Mouse (Mus musculus) MEL (cell line): ENCODE data around the gene Sept6. TPM values are rescaled to one million over a fixed set of nuclear protein-coding genes. Genes with fewer than 3 reads are reported as not detected.
"Not testable (repeated sequence)": the region's sequence is repeated elsewhere in the genome, so short reads cannot be mapped to it uniquely, and the experiment has no call there.

Source experiments
- DNase-seq: peaks from one replicate; pipeline ENCODE4 v3.0.0; 2011; ENCODE audit warnings: low read depth, low spot score
- H3K27ac ChIP-seq: 2 replicates; pipeline ENCODE4 v1.5.1; 2012; ENCODE audit warnings: low read depth, mild to moderate bottlenecking, control low read depth, low read length, moderate library complexity; ENCODE audit not compliant: control insufficient read depth
- H3K27me3 ChIP-seq, 2 experiments: fragments of 150-350 bp in 1 of 2; sonication (generic) in 1 of 2; 2 replicates each; pipeline ENCODE4 v1.6.1; 2012; ENCODE audit warnings: low read length in 2 of 2, mild to moderate bottlenecking in 2 of 2, improper control_type of control experiment in 1 of 2, moderate library complexity in 1 of 2; ENCODE audit not compliant: insufficient read depth in 2 of 2, control insufficient read depth in 1 of 2
- H3K36me3 ChIP-seq, 2 experiments: 2 replicates each; pipeline ENCODE4 v1.6.1; 2012 to 2014; ENCODE audit warnings: low read length in 2 of 2, improper control_type of control experiment in 1 of 2, inconsistent platforms in 1 of 2, mild to moderate bottlenecking in 1 of 2; ENCODE audit not compliant: insufficient read depth in 2 of 2, control insufficient read depth in 1 of 2
- H3K4me1 ChIP-seq, 2 experiments: fragments of 150-350 bp in 1 of 2; sonication (generic) in 1 of 2; 2 replicates each; pipeline ENCODE4 v1.6.1; 2012; ENCODE audit warnings: low read length in 2 of 2, improper control_type of control experiment in 1 of 2, mild to moderate bottlenecking in 1 of 2; ENCODE audit not compliant: insufficient read depth in 2 of 2, control insufficient read depth in 1 of 2
- H3K4me3 ChIP-seq, 2 experiments: fragments of 150-350 bp in 1 of 2; sonication (generic) in 1 of 2; 2 replicates each; pipeline ENCODE4 v1.5.1; 2012; ENCODE audit warnings: low read depth in 2 of 2, low read length in 2 of 2, mild to moderate bottlenecking in 2 of 2, moderate library complexity in 2 of 2, control low read depth in 1 of 2, improper control_type of control experiment in 1 of 2; ENCODE audit not compliant: control insufficient read depth in 1 of 2, insufficient read depth in 1 of 2
- H3K79me2 ChIP-seq: 2 replicates; pipeline ENCODE4 v1.6.1; 2012; ENCODE audit warnings: mild to moderate bottlenecking, low read length, moderate library complexity; ENCODE audit not compliant: control insufficient read depth, poor library complexity, insufficient read depth
- H3K9ac ChIP-seq: 2 replicates; pipeline ENCODE4 v1.6.1; 2012; ENCODE audit warnings: low read depth, mild to moderate bottlenecking, control low read depth, low read length, moderate library complexity; ENCODE audit not compliant: control insufficient read depth, poor library complexity, severe bottlenecking
- H3K9me3 ChIP-seq: fragments of 150-350 bp; sonication (generic); replicated peaks from 2 replicates; pipeline ENCODE4 v1.6.1; 2012; ENCODE audit warnings: mild to moderate bottlenecking, low read length, improper control_type of control experiment, moderate library complexity; ENCODE audit not compliant: insufficient read depth
- CHD2 ChIP-seq: IDR thresholded peaks from 2 replicates; pipeline ENCODE4 v1.6.1; 2011; ENCODE audit warnings: low read length, improper control_type of control experiment
- CTCF ChIP-seq, 3 experiments: IDR thresholded peaks in 2 of 3; conservative IDR thresholded peaks in 1 of 3; 2 replicates each; pipeline ENCODE4 v1.5.1; 2011 to 2012; ENCODE audit warnings: low read length in 3 of 3, low read depth in 2 of 3, mild to moderate bottlenecking in 2 of 3, improper control_type of control experiment in 1 of 3, inconsistent platforms in 1 of 3, mixed read lengths in 1 of 3, moderate library complexity in 1 of 3; ENCODE audit not compliant: control insufficient read depth in 1 of 3, insufficient read depth in 1 of 3, poor library complexity in 1 of 3, severe bottlenecking in 1 of 3
- E2F4 ChIP-seq: IDR thresholded peaks from 2 replicates; pipeline ENCODE4 v1.6.1; 2011; ENCODE audit warnings: low read depth, low read length, improper control_type of control experiment, borderline replicate concordance
- JUND ChIP-seq: IDR thresholded peaks from 2 replicates; pipeline ENCODE4 v1.6.1; 2011; ENCODE audit warnings: low read depth, mild to moderate bottlenecking, improper control_type of control experiment, low read length
- MEF2A ChIP-seq: IDR thresholded peaks from 2 replicates; pipeline ENCODE4 v1.6.1; 2014; ENCODE audit warnings: low read depth, mild to moderate bottlenecking, inconsistent platforms, low read length, improper control_type of control experiment; ENCODE audit not compliant: poor library complexity, insufficient replicate concordance, severe bottlenecking; ENCODE audit errors: extremely low read depth
- MYC ChIP-seq: IDR thresholded peaks from 2 replicates; pipeline ENCODE4 v1.6.1; 2011; ENCODE audit warnings: low read depth, mild to moderate bottlenecking, low read length, improper control_type of control experiment, moderate library complexity
- NELFE ChIP-seq: IDR thresholded peaks from 2 replicates; pipeline ENCODE4 v1.6.1; 2011; ENCODE audit warnings: low read depth, low read length, improper control_type of control experiment
- POLR2AphosphoS2 ChIP-seq: IDR thresholded peaks from 2 replicates; pipeline ENCODE4 v1.6.1; 2011; ENCODE audit warnings: low read length, improper control_type of control experiment
- POLR2AphosphoS5 ChIP-seq: IDR thresholded peaks from 2 replicates; pipeline ENCODE4 v1.6.1; 2012; ENCODE audit warnings: low read depth, borderline replicate concordance, mild to moderate bottlenecking, inconsistent platforms, low read length, moderate library complexity, mixed read lengths
- RAD21 ChIP-seq: IDR thresholded peaks from 2 replicates; pipeline ENCODE4 v1.6.1; 2011; ENCODE audit warnings: mild to moderate bottlenecking, low read depth, low read length, improper control_type of control experiment
- RCOR1 ChIP-seq: IDR thresholded peaks from 2 replicates; pipeline ENCODE4 v1.6.1; 2012; ENCODE audit warnings: low read depth, mild to moderate bottlenecking, inconsistent platforms, low read length, improper control_type of control experiment
- SIN3A ChIP-seq: IDR thresholded peaks from 2 replicates; pipeline ENCODE4 v1.6.1; 2012; ENCODE audit warnings: low read length, improper control_type of control experiment, inconsistent platforms
- TCF12 ChIP-seq: IDR thresholded peaks from 2 replicates; pipeline ENCODE4 v1.6.1; 2014; ENCODE audit warnings: low read depth, mild to moderate bottlenecking, inconsistent platforms, low read length, improper control_type of control experiment, moderate library complexity
- UBTF ChIP-seq: IDR thresholded peaks from 2 replicates; pipeline ENCODE4 v1.6.1; 2012; ENCODE audit warnings: low read depth, mild to moderate bottlenecking, inconsistent platforms, low read length, improper control_type of control experiment, moderate library complexity, borderline replicate concordance; ENCODE audit not compliant: insufficient read depth
- ZKSCAN1 ChIP-seq: IDR thresholded peaks from 2 replicates; pipeline ENCODE4 v1.6.1; 2012; ENCODE audit warnings: low read depth, mild to moderate bottlenecking, inconsistent platforms, low read length, improper control_type of control experiment, moderate library complexity
- ZMIZ1 ChIP-seq: IDR thresholded peaks from 2 replicates; pipeline ENCODE4 v1.6.1; 2012; ENCODE audit warnings: low read depth, mild to moderate bottlenecking, inconsistent platforms, low read length, improper control_type of control experiment, moderate library complexity
- ZNF384 ChIP-seq: IDR thresholded peaks from 2 replicates; pipeline ENCODE4 v1.6.1; 2012; ENCODE audit warnings: low read depth, mild to moderate bottlenecking, inconsistent platforms, low read length, improper control_type of control experiment
- polyA plus RNA-seq, 2 experiments: library from polyadenylated mRNA; stranded (reverse) in 1 of 2; unstranded in 1 of 2; fragments of >175 nt in 1 of 2; fragments of >200 nt in 1 of 2; gene quantifications; 2 replicates each; pipeline versions ENCODE4 v1.2.1 to v1.2.4; 2012; ENCODE audit warnings: low replicate concordance in 2 of 2, low read depth in 1 of 2; ENCODE audit not compliant: insufficient read length in 2 of 2, insufficient read depth in 1 of 2, missing spikeins in 1 of 2
- total RNA-seq: library from RNA; depleted of rRNA; stranded (reverse); fragments of 300-350 nt; gene quantifications from 2 replicates; pipeline ENCODE4 v1.2.3, GENCODE M21; 2012

Gene Sept6
- total and polyA plus RNA-seq, 3 experiments: 16.5 to 37.8 TPM; not detected in 1

DNA sequence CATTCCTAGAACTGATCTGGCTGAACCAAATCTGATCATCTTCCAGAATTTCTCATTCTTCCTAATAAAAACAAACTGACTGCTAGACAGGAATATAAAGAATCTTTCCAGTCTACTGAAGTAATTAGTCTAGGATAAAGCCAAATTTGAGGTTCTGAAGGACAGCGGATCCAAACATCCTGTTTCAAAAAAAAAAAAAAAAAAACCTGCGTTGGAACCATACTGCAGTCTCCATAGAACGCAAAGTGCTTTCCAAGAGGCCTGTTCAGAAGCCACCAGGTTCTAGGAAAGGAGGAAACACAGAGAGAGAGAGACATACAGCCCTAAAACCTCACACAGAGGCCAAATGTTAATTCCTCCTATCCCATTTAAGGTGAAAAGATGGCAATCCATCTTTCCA lies 89.9 kb downstream of the Sept6 start:
- H3K9ac ChIP-seq: peak overlapping the region; percentile 100
- DNase-seq: peak; percentile 17

DNA sequence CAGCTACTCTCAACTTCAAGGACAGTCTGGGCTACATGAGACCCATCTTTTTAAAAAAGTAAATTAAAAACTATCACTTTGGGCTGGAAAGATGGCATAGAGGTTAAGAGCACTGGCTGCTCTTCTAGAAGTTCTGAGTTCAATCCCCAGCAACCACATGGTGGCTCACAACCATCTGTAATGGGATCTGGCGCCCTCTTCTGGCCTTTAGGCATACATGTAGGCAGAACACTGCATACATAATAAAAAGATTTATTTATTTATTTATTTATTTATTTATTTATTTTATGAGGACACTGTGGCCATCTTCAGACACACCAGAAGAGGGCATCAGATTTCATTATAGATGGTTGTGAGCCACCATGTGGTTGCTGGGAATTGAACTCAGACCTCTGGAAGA lies 92.7 kb downstream of the Sept6 start:
- not testable (repeated sequence) for H3K9me3 ChIP-seq, H3K27ac ChIP-seq, H3K4me1 ChIP-seq, H3K4me3 ChIP-seq, H3K27me3 ChIP-seq, H3K9ac ChIP-seq
- Histone ChIP-seq H3K36me3 (peaks cover 0 to 13% of the 10 kb centered on the region in 2 experiments; a peak in 2 of 4 replicates), H3K79me2 (peaks cover 45% of the 10 kb centered on the region)
- peak; percentile 60 for DNase-seq
- TF ChIP-seq MYC: 0 out of 2 replicates have a peak, but pooled peaks have one; percentile 44
- TF ChIP-seq CTCF (IDR thresholded peaks at IDR 0.05 in 2 of 3, conservative IDR thresholded peaks at IDR 0.05 in 1 of 3; ENCODE audit: control insufficient read depth in 1 of 3, insufficient read depth in 1 of 3, low read depth in 2 of 3, low read length in 3 of 3, poor library complexity in 1 of 3, severe bottlenecking in 1 of 3): peak; percentile 22 to 58 (median 38); a peak in 4 of 6 replicates
- peak; percentile 11; the same call in 1 of the 2 replicates for TF ChIP-seq RAD21

More for the DNA sequence above, 89.9 kb downstream of the Sept6 start:
- H3K9me3 ChIP-seq: no peaks in the 10 kb centered on the region
- peaks cover 3% of the 10 kb centered on the region in 2 experiments; a peak in 3 of 4 replicates for H3K4me1 ChIP-seq
- peak overlapping the region; percentile 76 to 93 for H3K4me3 ChIP-seq
- H3K79me2 ChIP-seq: peaks cover 34% of the 10 kb centered on the region
- TF ChIP-seq ZNF384 (peak; percentile 51; the same call in 1 of the 2 replicates), MEF2A (no peak)
- no peaks in the 10 kb centered on the region for H3K27me3 ChIP-seq
- H3K27ac ChIP-seq: no peak overlapping the region
- H3K36me3 ChIP-seq: peaks cover 0 to 16% of the 10 kb centered on the region in 2 experiments; a peak in 2 of 4 replicates

GRCm38 (mm10) chrX:36884719-36885118 lies 106.9 kb downstream of the Sept6 start:
- Histone ChIP-seq H3K79me2 (no peaks in the 10 kb centered on the region), H3K9me3 (no peaks in the 10 kb centered on the region), H3K4me3 (no peak overlapping the region), H3K4me1 (no peaks in the 10 kb centered on the region), H3K27me3 (no peaks in the 10 kb centered on the region), H3K9ac (no peak overlapping the region), H3K27ac (no peak overlapping the region), H3K36me3 (peaks cover 0 to 5% of the 10 kb centered on the region in 2 experiments; a peak in 2 of 4 replicates)
- no peak for TF ChIP-seq POLR2AphosphoS5
- TF ChIP-seq POLR2AphosphoS2: no peak
- no peak for TF ChIP-seq RCOR1
- TF ChIP-seq NELFE: no peak
- TF ChIP-seq JUND: no peak
- TF ChIP-seq CTCF (IDR thresholded peaks at IDR 0.05 in 2 of 3, conservative IDR thresholded peaks at IDR 0.05 in 1 of 3; ENCODE audit: control insufficient read depth in 1 of 3, insufficient read depth in 1 of 3, low read depth in 2 of 3, low read length in 3 of 3, poor library complexity in 1 of 3, severe bottlenecking in 1 of 3): peak in 2 of 3 experiments; percentile 28 to 40; a peak in 5 of 6 replicates
- peak; percentile 9 for TF ChIP-seq RAD21
- no peak for TF ChIP-seq ZKSCAN1
- no peak for TF ChIP-seq ZMIZ1
- no peak for TF ChIP-seq MYC
- no peak for TF ChIP-seq ZNF384
- no peak for TF ChIP-seq SIN3A
- TF ChIP-seq TCF12: no peak
- TF ChIP-seq CHD2: no peak
- TF ChIP-seq E2F4: no peak
- no peak for TF ChIP-seq UBTF
- peak; percentile 44 for DNase-seq
